Mouse (Mus musculus): ENCODE measurements around the gene Prok1.
A peak's percentile ranks its signal among the peaks of the same experiment; 100 is the strongest.

- TF ChIP-seq CTCF (IDR thresholded peaks at IDR 0.05; ENCODE audit: low read depth, low read length) (peak; percentile 70), GATA1 (IDR thresholded peaks at IDR 0.05; ENCODE audit: borderline replicate concordance, low read length) (no peak)
These were observed 6.1 kb downstream of the Prok1 start for GRCm38 (mm10) chr3:107233351-107233813.

Data from G1E (cell line).